Mouse (Mus musculus): Measurements from ENCODE around the gene Slc35e1.

- TF ChIP-seq CTCF (IDR thresholded peaks at IDR 0.05; ENCODE audit: low read depth, low read length) (no peak), POLR2A (IDR thresholded peaks at IDR 0.05; ENCODE audit: extremely low read depth, insufficient read depth, low read length) (no peak)
Observed at GRCm38 (mm10) chr8:72534888-72535287, 42.5 kb upstream of the Slc35e1 start.
